Mouse (Mus musculus) CH12.LX (cell line): ENCODE data around the gene Ehf. TPM values are rescaled to one million over a fixed set of nuclear protein-coding genes. Genes with fewer than 3 reads are reported as not detected.

Source experiments
- DNase-seq: peaks from one replicate; pipeline ENCODE4 v3.0.0-alpha.2; 2013; ENCODE audit errors: extremely low read depth
- H3K27ac ChIP-seq: 2 replicates; pipeline ENCODE4 v1.5.1; 2012; ENCODE audit warnings: low read depth, mild to moderate bottlenecking, control low read depth, moderate library complexity; ENCODE audit not compliant: insufficient read depth
- H3K27me3 ChIP-seq: replicated peaks from 2 replicates; pipeline ENCODE3; 2012; ENCODE audit warnings: inconsistent platforms
- H3K36me3 ChIP-seq, 2 experiments: replicated peaks in 1 of 2; 2 replicates each; pipeline versions ENCODE3 to v1.6.1; 2012; ENCODE audit warnings: inconsistent platforms in 1 of 2, low read length in 1 of 2, mild to moderate bottlenecking in 1 of 2, mixed read lengths in 1 of 2, moderate library complexity in 1 of 2; ENCODE audit not compliant: control insufficient read depth in 1 of 2, insufficient read depth in 1 of 2
- H3K4me1 ChIP-seq, 2 experiments: 2 replicates each; pipeline ENCODE4 v1.6.1; 2012; ENCODE audit warnings: inconsistent platforms in 1 of 2, moderate library complexity in 1 of 2; ENCODE audit not compliant: insufficient read depth in 2 of 2, control insufficient read depth in 1 of 2
- H3K4me2 ChIP-seq: 2 replicates; pipeline ENCODE4 v1.6.1; 2012; ENCODE audit warnings: low read depth, mild to moderate bottlenecking, control low read depth; ENCODE audit not compliant: poor library complexity, insufficient read depth, severe bottlenecking
- H3K4me3 ChIP-seq, 3 experiments: fragments of 150-350 bp in 1 of 3; sonication (generic) in 1 of 3; replicated peaks in 1 of 3; 2 replicates each; pipeline versions ENCODE3 to v1.5.1; 2011 to 2012; ENCODE audit warnings: low read depth in 2 of 3, low read length in 2 of 3, mild to moderate bottlenecking in 2 of 3, moderate library complexity in 2 of 3, control low read depth in 1 of 3, improper control_type of control experiment in 1 of 3, inconsistent platforms in 1 of 3, mixed read lengths in 1 of 3; ENCODE audit not compliant: poor library complexity in 1 of 3
- H3K79me2 ChIP-seq: replicated peaks from 2 replicates; pipeline ENCODE4 v1.6.1; 2012; ENCODE audit warnings: mild to moderate bottlenecking, moderate library complexity; ENCODE audit not compliant: control insufficient read depth, poor library complexity, insufficient read depth, severe bottlenecking; ENCODE audit errors: extremely low read depth
- H3K9ac ChIP-seq: 2 replicates; pipeline ENCODE4 v1.6.1; 2012; ENCODE audit warnings: low read depth, mild to moderate bottlenecking, control low read depth, moderate library complexity; ENCODE audit not compliant: insufficient read depth
- H3K9me3 ChIP-seq: replicated peaks from 2 replicates; pipeline ENCODE3; 2012; ENCODE audit warnings: low read length, inconsistent platforms, mixed read lengths
- CHD1 ChIP-seq: IDR thresholded peaks from 2 replicates; pipeline ENCODE4 v1.6.1; 2012; ENCODE audit warnings: low read depth, low read length, improper control_type of control experiment, inconsistent platforms
- CTCF ChIP-seq, 2 experiments: IDR thresholded peaks in 1 of 2; conservative IDR thresholded peaks in 1 of 2; 2 replicates each; pipeline ENCODE4 v1.5.1; 2011 to 2012; ENCODE audit warnings: low read depth in 2 of 2, low read length in 2 of 2, improper control_type of control experiment in 1 of 2, inconsistent platforms in 1 of 2, mild to moderate bottlenecking in 1 of 2, moderate library complexity in 1 of 2
- GABPA ChIP-seq: IDR thresholded peaks from 2 replicates; pipeline ENCODE4 v1.6.1; 2012; ENCODE audit warnings: low read depth, low read length, improper control_type of control experiment, inconsistent platforms; ENCODE audit not compliant: insufficient replicate concordance
- JUN ChIP-seq: IDR thresholded peaks from 2 replicates; pipeline ENCODE4 v1.6.1; 2011; ENCODE audit warnings: low read depth, mild to moderate bottlenecking, low read length, improper control_type of control experiment, moderate library complexity; ENCODE audit not compliant: insufficient read depth
- JUND ChIP-seq: conservative IDR thresholded peaks from 2 replicates; pipeline ENCODE4 v1.6.1; 2011; ENCODE audit warnings: low read depth, low read length, improper control_type of control experiment
- MAZ ChIP-seq: IDR thresholded peaks from 2 replicates; pipeline ENCODE4 v1.6.1; 2012; ENCODE audit warnings: low read depth, mild to moderate bottlenecking, inconsistent platforms, low read length, improper control_type of control experiment, moderate library complexity
- MXI1 ChIP-seq: IDR thresholded peaks from 2 replicates; pipeline ENCODE4 v1.6.1; 2011; ENCODE audit warnings: mild to moderate bottlenecking, low read depth, low read length, improper control_type of control experiment
- NELFE ChIP-seq: IDR thresholded peaks from 2 replicates; pipeline ENCODE4 v1.6.1; 2011; ENCODE audit warnings: low read depth, low read length, improper control_type of control experiment
- SIN3A ChIP-seq: IDR thresholded peaks from 2 replicates; pipeline ENCODE4 v1.6.1; 2012; ENCODE audit warnings: low read length, improper control_type of control experiment, inconsistent platforms
- TCF12 ChIP-seq: IDR thresholded peaks from 2 replicates; pipeline ENCODE4 v1.6.1; 2014; ENCODE audit warnings: low read depth, mild to moderate bottlenecking, inconsistent platforms, low read length, improper control_type of control experiment
- USF1 ChIP-seq: IDR thresholded peaks from 2 replicates; pipeline ENCODE4 v1.6.1; 2014; ENCODE audit warnings: low read depth, mild to moderate bottlenecking, inconsistent platforms, low read length, improper control_type of control experiment
- ZKSCAN1 ChIP-seq: IDR thresholded peaks from 2 replicates; pipeline ENCODE4 v1.6.1; 2012; ENCODE audit warnings: low read depth, inconsistent platforms, low read length, improper control_type of control experiment, borderline replicate concordance
- ZNF384 ChIP-seq: IDR thresholded peaks from 2 replicates; pipeline ENCODE4 v1.6.1; 2012; ENCODE audit warnings: low read depth, low read length, improper control_type of control experiment, inconsistent platforms
- dilution Hi-C: fragments of 300-500 bp; cut with MboI; formaldehyde crosslinking; loops from 2 replicates; pipeline ENCODE4 v1.14.3; 2020; ENCODE audit warnings: low sequenced_read_pairs; ENCODE audit not compliant: extremely low pct_unique_long_range_greater_than_20kb, extremely low pct_ligation_motif_present
- in situ Hi-C: fragments of 300-500 bp; cut with MboI; formaldehyde crosslinking; loops from 3 replicates; pipeline ENCODE4 v1.14.3; 2019; ENCODE audit warnings: low sequenced_read_pairs, low pct_ligation_motif_present, low pct_unique_long_range_greater_than_20kb, mixed read lengths
- polyA plus RNA-seq: library from polyadenylated mRNA; unstranded; fragments of >175 nt; gene quantifications from 2 replicates; pipeline ENCODE4 v1.2.1, GENCODE M21; 2012; ENCODE audit warnings: low read depth; ENCODE audit not compliant: insufficient read length
- total RNA-seq, 2 experiments: library from RNA; depleted of rRNA; stranded (reverse); fragments of 300-350 nt in 1 of 2; fragments of >200 nt in 1 of 2; gene quantifications; 2 replicates each; pipeline ENCODE4 v1.2.3; 2012 to 2014

Gene Ehf
- total and polyA plus RNA-seq, 3 experiments, result 0.63 to 0.64 TPM; not detected in 1

DNA sequence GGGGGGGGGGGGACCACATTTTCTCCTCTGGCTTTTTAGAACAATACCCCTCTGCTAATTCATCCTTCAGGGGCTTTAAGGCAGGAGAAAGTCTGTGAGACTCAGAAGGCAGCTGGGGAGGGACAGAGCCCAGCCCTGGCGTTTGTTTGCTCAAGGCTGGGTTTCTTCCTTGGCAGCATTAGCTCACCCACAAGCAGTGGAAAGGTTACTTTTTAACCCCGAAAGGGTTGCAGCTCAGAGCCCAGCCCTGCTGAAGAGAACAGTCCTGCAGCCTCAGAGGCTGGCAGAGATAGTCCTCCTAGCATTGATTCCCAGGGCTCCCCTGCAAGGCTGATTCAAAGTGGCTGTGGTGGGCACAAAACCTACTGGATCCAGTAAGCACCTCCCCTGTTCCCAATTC is 17.5 kb downstream of the Ehf start:
- dilution Hi-C loops, result no loop called here
- H3K27ac ChIP-seq, result no peak overlapping the region
- no peaks in the 10 kb centered on the region for H3K9me3 ChIP-seq
- TF ChIP-seq CTCF (conservative IDR thresholded peaks at IDR 0.05 in 1 of 2, IDR thresholded peaks at IDR 0.05 in 1 of 2; ENCODE audit: low read depth in 2 of 2, low read length in 2 of 2) (no peak), ZKSCAN1 (no peak), JUND (no peak), SIN3A (no peak)
- TF ChIP-seq, all 38 proteins: peak for 0
- H3K4me3 ChIP-seq, result no peak overlapping the region
- H3K79me2 ChIP-seq, result no peaks in the 10 kb centered on the region
- H3K27me3 ChIP-seq, result peaks cover 3% of the 10 kb centered on the region
- peaks cover 4 to 54% of the 10 kb centered on the region in 2 experiments; a peak in 3 of 4 replicates for H3K4me1 ChIP-seq
- in situ Hi-C loops, result no loop called here
- no peaks in the 10 kb centered on the region for H3K36me3 ChIP-seq
- H3K4me2 ChIP-seq, result no peak overlapping the region
- H3K9ac ChIP-seq, result no peak overlapping the region
- DNase-seq, result no peak

DNA sequence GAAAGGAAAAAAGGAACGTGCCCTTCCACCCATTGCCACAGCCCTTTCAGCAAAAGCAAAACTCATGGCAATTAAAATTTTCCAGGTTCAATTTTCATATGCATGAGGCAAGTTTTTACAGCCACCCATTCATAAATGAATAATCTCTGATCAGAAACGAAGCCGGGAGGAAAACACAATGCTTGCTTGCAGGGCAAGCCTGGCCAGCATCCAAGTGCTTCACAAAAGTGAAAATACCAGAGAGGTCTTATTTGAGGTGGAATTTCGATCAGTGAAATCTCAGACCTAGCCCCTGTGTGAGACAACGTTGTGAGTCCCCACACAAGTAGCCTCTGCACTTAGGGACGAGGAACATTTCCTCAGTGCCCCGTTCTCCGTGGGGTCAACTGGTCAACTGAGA is 19.3 kb downstream of the Ehf start:
- H3K4me3 ChIP-seq, result no peak overlapping the region
- H3K4me1 ChIP-seq, result peaks cover 2 to 57% of the 10 kb centered on the region in 2 experiments; a peak in 3 of 4 replicates
- no peaks in the 10 kb centered on the region for H3K9me3 ChIP-seq
- in situ Hi-C loops, result no loop called here
- H3K9ac ChIP-seq, result no peak overlapping the region
- no peak overlapping the region for H3K27ac ChIP-seq
- TF ChIP-seq MAZ (no peak), JUN (no peak), ZNF384 (no peak), GABPA (no peak), CHD1 (no peak), MXI1 (no peak), NELFE (no peak), TCF12 (no peak)
- no peaks in the 10 kb centered on the region for H3K36me3 ChIP-seq
- dilution Hi-C loops, result no loop called here
- no peak for DNase-seq
- H3K27me3 ChIP-seq, result peaks cover 3% of the 10 kb centered on the region
- no peak overlapping the region for H3K4me2 ChIP-seq
- H3K79me2 ChIP-seq, result no peaks in the 10 kb centered on the region

DNA sequence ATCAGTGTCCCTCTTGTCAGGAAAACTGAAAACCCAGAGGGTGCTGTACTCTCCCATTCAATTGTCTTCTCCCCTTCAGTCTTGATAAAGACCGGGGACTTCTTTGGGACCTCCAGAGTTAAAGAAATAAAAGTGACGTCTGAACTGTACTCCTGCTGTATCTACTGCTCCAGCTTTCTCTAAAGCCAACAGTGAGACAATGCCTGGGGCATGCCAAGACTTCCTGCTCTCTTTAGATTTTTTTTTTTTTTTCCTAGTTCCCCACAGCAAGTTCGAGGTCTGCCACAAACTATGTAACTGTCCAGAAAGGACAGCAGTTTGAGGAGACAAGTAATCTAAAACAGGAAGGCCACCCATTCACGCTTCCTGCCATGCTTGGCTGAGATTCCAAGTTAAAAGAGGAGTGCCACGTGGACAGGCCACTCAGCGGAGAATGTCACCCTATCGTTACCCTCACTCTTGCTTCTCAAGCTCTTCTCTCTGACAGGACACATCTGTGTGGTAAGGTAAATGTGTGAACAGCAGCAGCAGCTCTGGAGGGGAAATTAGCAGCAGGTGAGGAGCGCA is 20.8 kb downstream of the Ehf start:
- peaks cover 2 to 57% of the 10 kb centered on the region in 2 experiments; a peak in 3 of 4 replicates for H3K4me1 ChIP-seq
- dilution Hi-C loops (no loop called here), in situ Hi-C loops (no loop called here)
- H3K4me2 ChIP-seq, result no peak overlapping the region
- no peak for DNase-seq
- H3K9ac ChIP-seq, result no peak overlapping the region
- H3K4me3 ChIP-seq, result no peak overlapping the region
- H3K27me3 ChIP-seq, result peaks cover 3% of the 10 kb centered on the region
- TF ChIP-seq USF1 (no peak), SIN3A (no peak)
- H3K79me2 ChIP-seq, result no peaks in the 10 kb centered on the region
- no peaks in the 10 kb centered on the region for H3K36me3 ChIP-seq
- H3K27ac ChIP-seq, result no peak overlapping the region
- no peaks in the 10 kb centered on the region for H3K9me3 ChIP-seq
